Mouse (Mus musculus) fibroblast of lung, adult 2 months (primary cell): ENCODE data around the gene Prkce.
A peak's percentile ranks its signal among the peaks of the same experiment; 100 is the strongest.

Experiments used
- DNase-seq: peaks from one replicate; pipeline ENCODE4 v3.0.0-alpha.2; 2011; ENCODE audit warnings: low read depth

Prkce gene

DNA sequence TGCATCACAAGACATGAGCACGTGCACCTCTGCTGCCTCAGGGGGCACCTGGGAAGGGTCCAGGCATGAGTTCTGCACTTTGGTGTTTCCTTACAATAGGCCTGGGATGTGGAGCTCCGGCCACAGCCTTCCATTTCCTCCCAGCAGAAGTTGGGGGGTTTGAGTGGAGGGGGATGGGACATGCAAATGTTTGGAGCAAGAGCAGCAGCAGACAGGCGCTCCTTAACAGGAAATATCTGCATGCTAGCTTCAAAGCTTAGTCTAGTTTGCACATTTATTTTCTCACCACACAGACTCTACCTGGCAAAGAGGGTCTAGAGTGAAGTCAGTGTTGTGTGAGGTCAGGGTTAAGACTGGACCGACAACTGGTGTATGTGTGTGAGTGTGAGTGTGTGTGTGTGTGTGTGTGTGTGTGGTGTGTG lies 169.1 kb downstream of the Prkce start:
- no peak for DNase-seq

DNA sequence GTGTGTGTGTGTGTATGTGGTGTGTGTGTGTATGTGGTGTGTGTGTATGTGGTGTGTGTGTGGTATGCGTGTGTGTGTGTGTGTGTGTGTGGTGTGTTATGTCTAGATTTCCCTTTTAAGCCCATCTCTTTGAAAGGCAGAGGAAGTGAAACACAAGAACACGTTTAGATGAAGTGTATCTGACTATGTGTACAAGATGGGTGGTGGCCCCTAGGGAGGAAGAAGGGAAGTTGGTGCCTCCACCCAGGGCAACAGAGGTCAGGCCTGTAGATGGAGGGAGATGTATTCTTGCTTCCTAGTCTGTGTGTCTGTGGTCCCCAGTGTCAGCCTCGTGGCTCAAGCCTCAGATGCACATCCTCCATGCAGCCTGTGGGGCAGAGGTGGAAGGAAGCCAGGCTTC lies 169.5 kb downstream of the Prkce start:
- no peak for DNase-seq

DNA sequence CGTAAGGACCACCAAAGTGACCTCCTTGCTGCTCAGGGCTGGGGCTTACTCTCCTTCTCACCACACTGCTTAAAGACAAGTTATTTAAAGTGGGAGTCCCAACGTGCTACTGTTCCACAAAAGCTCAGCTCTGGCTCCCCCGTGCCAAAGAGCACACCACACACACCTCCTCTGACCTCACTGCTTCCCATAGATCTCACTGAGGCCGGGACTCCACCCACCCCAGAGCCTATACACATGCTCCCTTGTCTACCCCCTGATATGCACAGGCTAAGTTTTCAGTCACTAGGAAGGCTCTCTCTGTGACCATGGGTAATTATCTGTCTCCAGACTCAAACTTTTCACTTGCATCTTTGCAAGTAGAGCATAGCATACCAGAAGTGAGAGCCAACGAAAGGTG lies 170.7 kb downstream of the Prkce start:
- DNase-seq: no peak

DNA sequence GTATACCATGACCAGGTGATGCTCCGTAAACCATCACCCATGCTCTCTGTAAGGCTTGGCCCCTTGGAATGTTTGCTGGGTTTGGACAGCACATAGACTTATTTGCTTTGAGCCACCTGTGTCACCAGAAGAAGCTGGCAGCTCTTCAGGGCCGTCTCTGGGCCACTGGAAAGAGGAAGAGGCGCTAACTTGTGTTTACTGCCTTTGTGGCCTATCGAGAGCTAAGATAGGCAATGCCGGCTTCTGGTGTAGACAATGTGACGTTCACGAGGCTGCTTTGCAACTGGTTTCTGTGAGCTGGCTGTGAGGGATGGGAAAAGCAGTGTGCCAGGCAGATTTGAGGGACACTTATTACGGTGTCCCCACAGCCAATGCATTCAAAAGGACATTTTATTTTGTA lies 176.4 kb downstream of the Prkce start:
- DNase-seq: no peak

DNA sequence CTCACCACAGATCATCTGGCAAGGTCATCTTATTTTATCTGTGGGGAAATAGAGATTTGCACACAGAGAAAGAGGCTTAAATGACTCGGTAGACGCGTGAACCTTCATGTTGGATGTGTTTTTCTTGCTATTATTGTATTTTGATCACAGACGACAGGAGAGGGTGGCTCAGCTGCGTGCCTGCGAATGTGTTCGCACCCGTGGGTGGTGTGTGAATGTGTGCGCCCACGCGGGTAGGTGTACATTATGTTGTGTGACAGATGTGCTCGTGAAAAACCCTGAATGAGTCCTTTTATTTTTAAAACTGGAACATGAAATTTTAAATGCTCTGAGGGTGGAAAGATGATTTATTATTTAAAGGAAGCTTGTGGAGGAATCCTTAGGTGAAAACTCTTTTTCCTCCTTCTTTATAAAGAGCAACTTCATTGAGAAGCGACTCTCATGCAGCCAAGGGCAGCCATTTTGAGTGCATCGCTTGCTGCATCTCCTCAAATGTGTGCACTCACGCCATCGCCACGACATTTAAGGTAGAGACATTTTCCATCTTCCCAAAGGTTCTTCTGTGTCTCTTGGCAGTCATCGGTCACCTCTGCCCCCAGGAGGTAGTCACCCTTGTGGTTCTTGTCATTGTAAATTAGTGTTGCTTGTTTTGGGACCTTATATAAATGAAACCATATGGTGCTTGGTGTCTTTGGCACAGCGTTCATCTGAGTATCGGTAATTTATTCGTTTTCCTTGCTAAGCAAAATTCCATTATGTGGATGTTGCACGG lies 177.8 kb downstream of the Prkce start:
- no peak for DNase-seq

DNA sequence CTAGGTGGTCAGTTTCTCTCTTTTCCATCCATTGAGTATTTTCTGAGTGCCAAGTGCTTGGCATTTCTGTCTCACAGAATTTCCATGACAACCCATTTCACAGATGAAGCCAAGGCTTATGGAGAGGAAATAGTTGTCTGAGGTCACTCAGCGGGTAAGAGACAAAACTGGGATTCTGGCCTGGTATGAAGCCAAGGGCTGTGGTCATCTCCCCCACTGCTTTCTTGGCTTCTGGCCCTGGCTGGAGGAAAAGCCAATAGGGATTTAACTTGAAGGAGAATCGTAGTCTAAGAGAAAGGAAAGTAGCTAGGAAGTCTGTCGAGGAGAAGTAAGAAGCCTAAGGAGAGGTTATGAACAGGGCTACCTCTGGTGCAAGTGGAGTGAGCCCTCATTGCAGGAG lies 182.7 kb downstream of the Prkce start:
- peak; percentile 72 for DNase-seq

DNA sequence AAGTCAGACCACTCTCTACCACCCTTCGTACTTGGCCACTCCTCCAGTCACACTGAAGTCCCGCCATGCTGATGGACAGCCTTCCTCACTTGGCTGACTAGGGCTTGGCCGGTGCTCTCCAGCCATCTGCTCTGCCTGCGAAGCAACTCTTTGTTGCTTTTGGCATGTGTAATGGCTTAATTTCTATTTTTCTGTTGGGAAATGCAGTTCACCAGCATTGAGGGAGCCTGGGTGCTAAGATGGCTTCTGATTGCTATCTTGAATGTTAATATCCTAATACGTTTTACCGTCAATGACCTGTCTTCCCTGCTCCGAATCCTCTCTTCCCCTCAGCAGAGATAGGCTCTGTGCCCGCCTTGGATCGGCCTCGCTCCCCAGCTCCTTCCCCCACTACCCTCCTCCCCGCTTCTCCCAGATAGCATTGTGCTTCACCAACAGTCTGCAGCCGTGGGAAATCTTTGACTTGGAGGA lies 183.2 kb downstream of the Prkce start:
- peak; percentile 32 for DNase-seq

DNA sequence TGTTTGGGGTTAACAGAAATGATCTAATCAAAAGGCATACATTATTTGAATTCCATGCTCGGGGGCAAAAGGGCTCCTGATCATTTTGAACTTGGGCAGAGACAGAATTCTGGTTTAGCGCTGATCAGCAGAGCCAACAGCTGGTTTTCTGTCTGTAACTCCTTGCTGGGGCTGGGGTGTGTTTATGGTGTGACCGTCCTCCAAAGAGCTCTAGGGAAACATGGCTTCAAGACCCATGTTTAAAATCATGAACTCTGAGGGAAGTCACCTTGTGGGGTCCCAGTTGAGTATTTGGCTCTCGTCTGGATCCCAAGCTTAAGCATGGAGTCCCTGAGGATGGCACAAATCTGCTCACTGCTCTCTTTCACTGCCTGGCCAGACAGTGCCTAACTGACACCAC lies 183.7 kb downstream of the Prkce start:
- DNase-seq: no peak

DNA sequence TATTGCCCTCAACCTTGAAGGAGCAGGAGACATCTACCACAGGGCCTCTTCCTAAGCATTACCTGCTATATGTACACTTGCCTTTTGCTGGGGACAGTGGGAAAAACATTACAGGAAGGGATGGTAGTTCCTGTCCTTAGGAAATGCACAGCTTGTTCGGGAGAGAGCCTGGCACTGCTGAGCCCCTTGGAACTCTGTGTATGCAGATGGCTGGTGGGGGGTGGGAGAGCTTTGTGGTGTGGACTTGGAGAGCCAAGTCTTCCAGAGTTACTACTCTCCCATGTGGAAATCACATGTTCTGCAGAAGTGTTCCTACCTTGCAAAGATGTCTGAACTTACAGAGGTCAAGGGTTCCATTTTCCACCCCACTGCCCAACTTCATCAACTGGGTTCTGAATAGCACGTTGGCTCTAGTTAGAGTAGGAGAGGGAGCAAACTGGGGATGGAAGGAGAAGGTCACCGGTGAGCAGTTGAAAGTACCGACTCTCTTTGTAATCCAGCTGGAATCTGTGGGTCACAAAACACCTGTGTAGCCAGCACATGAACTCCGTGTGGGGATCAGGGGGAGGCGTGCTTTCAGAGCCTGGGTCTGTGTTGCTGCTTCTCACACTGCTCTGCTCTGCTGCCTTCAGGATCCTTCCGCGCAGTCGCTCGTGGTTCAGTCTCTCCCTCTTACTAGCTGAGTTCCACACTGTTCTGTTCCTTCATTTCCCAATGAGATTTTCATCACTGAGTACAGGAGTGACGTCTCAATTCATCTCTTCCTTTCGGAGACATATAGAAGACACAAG lies 184.9 kb downstream of the Prkce start:
- no peak for DNase-seq

DNA sequence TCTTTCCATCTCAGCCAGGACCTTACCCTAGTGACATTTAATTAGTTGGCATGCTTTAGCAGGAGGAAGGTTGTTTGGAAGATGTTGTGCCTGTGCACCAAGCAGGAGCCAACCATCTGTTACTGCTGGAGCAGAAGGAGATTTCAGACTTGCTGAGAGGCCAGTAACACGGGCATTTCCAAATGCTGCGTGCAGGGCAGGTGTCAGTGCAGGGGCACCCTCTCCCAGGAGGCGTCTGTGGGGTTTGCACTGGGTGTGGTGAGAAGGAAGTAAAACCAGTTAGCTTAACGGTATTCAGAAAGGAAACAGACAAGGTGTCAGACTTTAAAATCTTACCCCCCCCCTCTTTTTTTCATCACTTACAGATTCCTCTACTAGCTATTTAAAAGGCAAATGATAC lies 186.1 kb downstream of the Prkce start:
- no peak for DNase-seq

DNA sequence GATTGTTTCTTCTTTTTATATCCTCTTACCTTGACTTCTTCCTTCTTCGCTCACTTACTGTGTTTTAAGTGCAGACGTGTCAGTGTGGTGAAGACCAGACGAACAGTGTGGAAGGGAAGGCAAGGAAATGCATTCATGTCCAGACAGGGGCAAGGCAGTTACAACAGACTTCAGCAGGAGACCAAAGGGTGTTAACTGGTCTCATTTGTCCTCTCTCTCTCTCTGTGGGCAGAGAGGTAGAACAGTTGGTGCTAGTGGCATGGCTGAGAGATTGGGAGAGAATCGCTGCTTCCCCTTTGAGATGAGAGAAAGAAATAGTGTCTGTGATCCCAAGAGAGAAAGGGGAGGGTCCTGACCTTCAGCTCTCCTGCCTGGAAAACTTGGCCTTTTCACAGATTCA lies 186.5 kb downstream of the Prkce start:
- no peak for DNase-seq

DNA sequence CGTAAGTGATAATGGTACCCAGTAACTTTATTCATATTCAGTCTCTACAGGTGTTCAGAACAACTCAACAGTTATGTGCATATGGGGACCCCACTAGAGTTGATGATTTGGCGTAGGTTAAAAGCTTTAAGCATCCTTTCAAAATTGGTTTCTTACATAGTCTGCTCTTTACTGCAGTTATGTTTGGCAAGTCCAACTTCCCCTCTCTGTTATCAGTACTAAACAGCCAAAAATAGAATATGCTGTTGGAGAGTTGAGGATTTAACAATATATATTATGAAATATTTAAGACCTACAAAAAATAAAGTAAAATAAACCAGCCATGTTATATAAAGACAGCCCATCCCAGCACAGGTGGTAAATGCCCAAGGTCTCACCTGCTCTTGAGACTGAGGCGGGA lies 187.3 kb downstream of the Prkce start:
- DNase-seq: no peak

DNA sequence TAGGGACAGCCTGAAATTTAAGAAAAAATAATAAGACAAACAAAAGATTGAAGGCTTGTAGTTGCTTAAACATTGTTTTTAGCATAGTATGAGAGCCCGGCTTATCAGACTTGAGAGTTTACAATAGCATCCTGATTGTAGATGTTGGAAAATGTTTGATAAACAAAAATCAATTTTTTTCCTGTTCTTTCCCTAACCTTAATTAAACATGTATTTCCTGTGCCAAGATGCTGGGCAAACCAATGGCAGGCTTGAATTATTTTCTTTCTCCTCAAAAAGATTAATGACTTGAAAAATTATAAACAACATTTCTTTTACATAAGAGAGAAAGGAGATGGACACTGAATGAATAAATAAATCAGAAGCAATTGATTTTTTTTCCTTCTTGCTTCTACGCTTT lies 187.7 kb downstream of the Prkce start:
- DNase-seq: no peak

DNA sequence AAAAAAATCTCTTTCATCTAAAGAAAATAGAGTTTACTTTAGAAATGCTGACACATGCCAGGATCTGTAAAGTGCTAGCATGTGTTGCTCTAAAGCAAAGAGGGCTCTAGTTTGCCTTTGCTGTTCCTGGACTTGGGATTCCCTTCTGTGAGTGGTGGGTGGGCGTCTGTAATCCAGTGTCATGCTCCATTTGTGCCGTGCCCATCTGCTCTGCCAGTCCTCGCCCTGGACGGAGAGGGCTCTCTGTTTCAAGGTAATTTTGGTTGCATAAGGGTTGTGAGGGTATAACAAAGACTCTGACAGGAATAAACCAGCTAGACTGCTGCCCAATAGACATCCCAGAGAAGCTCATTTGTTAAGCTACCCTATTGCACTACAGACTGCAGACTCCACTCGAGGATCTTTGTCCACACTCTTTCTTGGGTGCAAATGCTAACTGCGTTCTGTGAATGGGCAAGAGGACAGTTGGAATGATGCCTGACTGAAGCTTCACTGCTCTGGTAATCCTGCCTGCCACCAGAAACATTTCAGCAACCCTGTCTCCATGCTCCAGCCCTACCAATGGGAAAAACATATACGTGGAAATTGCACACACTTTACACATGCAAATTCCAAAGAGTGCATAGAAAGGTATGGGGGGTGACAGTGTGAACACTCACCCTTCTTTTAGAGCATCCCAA lies 188.3 kb downstream of the Prkce start:
- DNase-seq: no peak

DNA sequence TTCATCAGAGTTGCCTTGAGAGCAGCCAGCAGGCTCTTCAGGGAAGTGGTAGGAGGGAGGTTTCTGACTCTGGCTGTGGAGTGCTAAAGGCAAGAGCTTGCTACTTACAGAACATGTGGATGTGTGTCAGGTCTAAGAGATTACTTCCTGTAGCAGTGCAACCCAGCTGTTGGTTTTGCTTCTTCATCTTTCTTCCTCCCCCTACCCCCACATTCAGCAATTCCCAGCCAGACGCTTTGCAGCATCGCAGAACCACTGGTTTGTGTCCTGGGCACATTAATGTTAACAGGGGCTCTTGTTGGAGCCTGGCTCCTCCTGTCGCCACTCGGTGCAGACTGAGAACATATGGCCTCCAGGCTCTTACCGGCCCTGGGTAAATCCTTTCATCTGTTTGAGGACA lies 190.8 kb downstream of the Prkce start:
- DNase-seq: no peak

DNA sequence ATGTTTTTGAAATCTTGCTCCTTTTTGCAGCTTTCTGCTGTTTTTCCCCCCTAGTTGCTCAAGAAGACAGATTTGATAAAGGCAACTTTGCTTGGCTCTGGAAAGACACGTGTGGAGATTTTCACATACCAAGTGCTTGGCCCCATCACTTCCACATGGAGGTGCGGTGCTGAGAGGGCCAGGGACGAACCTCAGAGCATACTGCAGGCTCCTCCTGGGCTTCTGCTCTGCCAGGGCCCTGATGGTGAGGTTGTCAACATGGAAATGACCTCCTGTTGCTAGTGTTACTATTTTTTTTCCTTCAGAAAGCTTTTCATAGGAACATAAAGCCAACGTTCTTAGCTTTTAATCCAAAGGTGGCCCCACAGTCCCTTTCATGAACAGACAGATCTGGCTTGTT lies 191.3 kb downstream of the Prkce start:
- no peak for DNase-seq

DNA sequence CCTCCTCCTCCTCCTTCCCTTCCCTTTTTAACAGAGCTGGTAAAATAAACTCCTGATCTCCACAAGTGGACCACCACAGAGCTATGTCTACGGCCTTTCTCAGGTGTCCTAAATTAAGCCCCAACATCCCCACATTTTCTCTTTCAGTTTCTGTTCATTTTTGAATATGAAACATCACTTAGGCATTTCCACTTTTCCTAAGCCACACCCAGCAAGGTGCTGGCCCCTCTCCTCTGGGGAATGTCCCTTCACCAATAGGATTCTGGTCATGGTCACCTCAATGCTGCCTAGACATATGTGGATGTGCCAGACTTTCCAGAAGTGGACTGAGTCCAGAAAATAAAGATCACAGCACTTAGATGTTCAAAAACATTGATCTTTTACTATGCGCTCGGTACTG lies 193.3 kb downstream of the Prkce start:
- DNase-seq: no peak

DNA sequence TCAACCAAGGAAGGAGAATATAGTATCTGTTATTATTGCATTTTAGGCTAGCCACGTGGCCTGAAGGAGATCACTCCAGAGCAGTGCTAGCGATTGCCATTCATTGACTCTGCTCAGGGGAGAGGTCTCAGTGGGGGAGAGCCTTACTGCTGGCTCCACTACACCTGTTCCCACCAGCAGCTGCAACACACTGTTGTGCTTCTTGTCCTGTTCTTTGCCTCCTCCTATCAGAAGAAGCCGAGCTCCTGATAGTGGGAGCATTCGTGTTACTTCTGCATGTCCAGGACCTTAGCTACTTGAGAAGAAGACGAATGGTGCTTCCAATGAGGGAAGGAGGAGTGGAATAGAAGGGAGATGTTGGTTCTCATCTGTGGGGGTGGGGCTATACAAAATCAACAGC lies 195.8 kb downstream of the Prkce start:
- DNase-seq: no peak

DNA sequence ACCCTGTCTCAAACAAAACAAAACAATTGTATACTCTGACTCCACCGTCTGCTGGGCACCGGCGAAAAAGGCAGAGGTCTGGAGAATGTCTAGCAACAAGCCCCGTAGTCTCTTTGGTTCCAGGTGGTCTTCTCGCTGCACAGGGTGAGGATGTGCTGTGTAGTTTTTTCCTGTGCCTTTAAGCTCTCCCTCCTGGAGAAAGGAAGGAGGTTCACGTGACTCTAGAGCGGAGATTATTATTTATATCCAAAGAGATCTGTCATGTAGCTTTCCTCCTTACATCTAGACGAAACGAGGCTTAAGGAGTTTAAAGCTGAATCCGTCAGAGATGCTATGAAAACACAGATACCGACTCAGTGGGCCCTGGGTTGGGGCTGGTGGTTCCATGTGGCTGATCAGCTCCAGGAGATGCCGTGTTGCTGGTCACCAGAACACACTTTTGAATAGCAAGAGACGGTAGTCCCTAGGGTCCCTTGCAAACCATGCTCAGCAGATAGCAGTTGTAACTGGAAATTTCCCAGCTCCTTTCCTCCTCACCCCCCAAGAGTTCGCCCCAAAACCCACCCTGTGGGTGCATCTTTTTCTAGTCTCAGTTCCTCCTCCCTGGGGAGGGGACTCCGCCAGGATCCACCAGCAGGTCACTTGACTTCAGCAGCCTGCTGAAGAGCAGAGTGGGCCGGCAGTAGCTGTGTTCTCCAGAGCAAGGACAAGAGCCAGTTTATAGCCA lies 196.9 kb downstream of the Prkce start:
- DNase-seq: no peak

DNA sequence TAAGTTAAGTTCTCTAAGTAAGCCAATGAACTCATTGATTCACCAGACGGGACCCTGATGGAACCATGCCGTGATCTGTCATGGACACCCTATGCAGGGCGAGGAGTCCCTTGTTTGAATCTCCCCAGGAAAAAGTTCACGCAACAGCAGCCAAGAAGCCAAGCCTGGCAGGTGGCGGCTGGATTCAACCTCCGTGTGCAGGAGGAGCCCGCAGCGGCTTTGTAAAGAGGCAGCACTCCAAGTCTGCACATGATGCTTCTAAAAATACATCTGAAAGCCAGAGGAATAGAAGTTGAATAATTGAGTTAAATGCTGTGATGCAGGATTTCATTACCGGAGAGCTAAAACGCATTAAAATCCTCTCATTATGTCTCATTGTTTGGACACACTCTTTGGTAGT lies 199.3 kb downstream of the Prkce start:
- DNase-seq: no peak

DNA sequence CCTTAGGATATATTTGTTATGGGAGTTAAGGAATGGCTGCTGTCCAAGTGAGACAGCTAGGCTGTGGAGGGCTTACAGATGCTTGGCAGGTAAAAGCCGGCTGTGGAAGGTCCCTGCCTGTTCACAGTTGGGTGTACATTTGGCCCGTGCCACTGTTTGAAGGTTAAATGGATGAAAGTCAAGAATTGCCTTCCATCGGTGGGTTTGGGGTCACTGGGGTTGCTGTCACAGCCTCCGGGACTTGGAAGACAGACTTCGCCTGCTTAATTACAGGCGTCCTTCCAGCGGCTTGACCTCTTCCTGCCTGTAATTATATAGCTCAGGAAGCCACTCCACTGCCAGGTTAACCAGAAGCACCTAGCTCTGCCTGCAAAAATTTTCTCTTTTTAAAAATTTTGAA lies 200.1 kb downstream of the Prkce start:
- no peak for DNase-seq

DNA sequence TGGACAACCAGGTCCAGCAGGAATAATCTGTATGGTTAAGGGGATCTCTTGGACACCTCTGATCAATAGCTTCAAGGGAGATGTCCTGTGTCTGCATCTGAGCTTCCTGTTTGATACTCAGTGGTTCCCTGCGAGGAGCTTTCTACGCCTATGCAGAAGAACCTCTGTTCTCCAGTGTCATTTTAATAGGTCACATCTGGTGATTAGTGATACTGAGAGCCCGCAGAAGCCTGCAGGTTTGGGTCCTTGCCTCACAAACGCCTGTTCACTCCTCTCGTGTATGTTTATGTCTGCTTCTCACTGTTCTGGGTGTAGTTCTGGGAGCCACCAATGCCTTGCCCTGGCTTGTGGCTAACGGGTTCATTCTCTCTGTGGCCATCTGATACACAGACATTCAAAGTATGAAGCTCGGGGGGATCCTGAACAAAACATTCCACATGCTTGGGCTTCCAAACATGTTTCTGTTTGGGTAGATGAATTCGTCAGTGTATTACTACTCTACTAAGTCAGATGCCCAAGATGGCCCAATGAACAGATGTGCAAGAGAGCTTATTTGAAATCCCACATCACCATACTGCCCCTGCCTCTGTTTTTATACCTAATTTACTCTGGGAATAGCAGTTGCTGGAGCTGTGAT lies 202.6 kb downstream of the Prkce start:
- DNase-seq: no peak
